Mouse (Mus musculus): Measurements from ENCODE around the gene Frmd8. TPM values are rescaled to one million over a fixed set of nuclear protein-coding genes. Genes with fewer than 3 reads are reported as not detected.

Frmd8 gene
- polyA plus RNA-seq, 1 experiment from 2014 or later: 37.4 TPM

GRCm38 (mm10) chr19:5836941-5837572 lies 38.0 kb downstream of the Frmd8 start:
- no peak overlapping the region for H3K9ac ChIP-seq
- no peak overlapping the region; the same call in 1 of the 2 replicates for H3K27ac ChIP-seq (replicated peaks)
- no peak overlapping the region for H3K4me2 ChIP-seq (replicated peaks)
- H3K36me3 ChIP-seq: no peaks in the 10 kb centered on the region
- no peaks in the 10 kb centered on the region for H3K27me3 ChIP-seq
- no peaks in the 10 kb centered on the region for H3K9me3 ChIP-seq (replicated peaks)
- no peak for ATAC-seq (ENCODE audit: insufficient number of reproducible peaks, low FRiP score, low TSS enrichment, low read depth)
- H3K4me3 ChIP-seq (replicated peaks): no peak overlapping the region
- peaks cover 27% of the 10 kb centered on the region for H3K4me1 ChIP-seq
- whole genome bisulfite sequencing: 60% methylated on average over 10 of the region's 10 CpGs

GRCm38 (mm10) chr19:5835922-5836430 lies 39.1 kb downstream of the Frmd8 start:
- no peak for ATAC-seq (ENCODE audit: insufficient number of reproducible peaks, low FRiP score, low TSS enrichment, low read depth)
- no peaks in the 10 kb centered on the region for H3K9me3 ChIP-seq (replicated peaks)
- 71% methylated on average over 8 of the region's 8 CpGs for WGBS
- H3K36me3 ChIP-seq: no peaks in the 10 kb centered on the region
- H3K27ac ChIP-seq (replicated peaks): no peak overlapping the region
- H3K4me2 ChIP-seq (replicated peaks): no peak overlapping the region
- no peak overlapping the region for H3K4me3 ChIP-seq (replicated peaks)
- H3K9ac ChIP-seq: no peak overlapping the region
- H3K4me1 ChIP-seq: peaks cover 18% of the 10 kb centered on the region
- no peaks in the 10 kb centered on the region for H3K27me3 ChIP-seq

DNA sequence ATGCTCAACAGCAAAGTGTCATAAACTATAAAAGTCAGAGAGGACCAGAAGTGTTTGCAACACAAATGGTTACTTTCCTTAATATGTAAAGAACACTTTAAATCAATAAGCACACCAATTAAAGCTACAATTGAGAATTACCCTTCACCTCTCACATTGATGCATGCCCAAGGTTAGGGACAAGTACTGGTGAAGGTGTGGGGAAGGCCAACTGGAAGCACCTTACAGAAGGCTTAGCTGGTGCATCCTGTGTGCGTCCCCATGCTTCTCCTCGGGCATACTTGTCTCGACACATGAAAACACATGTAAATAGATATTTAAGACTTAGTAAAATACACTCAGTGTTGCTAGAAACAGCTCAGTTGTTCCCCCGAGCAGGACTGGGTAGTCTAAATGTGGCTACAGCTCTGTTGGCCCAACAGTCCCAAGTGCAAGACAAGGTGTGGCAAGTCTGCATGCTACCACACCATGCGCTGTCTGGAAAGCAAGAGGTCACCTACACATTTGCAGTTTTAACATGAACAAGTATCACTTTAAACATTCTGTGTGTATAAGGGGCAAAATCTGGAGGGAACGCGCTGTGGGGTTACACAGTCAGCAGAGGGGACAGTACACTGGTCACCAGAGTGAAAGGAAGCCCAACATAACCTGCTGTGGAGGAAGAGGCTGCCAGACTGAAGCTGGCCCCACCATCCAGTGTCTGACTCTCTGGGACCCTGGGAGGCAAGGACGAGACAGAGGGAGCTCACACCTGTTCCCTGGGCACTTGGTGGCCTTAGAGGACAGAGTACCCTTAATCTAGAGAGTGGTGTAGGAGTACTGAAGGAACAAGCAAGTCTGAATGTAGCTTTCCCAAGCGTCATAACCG lies 39.8 kb downstream of the Frmd8 start:
- no peak overlapping the region for H3K4me3 ChIP-seq (replicated peaks)
- H3K36me3 ChIP-seq: no peaks in the 10 kb centered on the region
- WGBS: 88% methylated on average over 10 of the region's 10 CpGs
- H3K4me1 ChIP-seq: peaks cover 14% of the 10 kb centered on the region
- no peak overlapping the region for H3K9ac ChIP-seq
- no peak overlapping the region for H3K27ac ChIP-seq (replicated peaks)
- no peaks in the 10 kb centered on the region for H3K27me3 ChIP-seq
- no peaks in the 10 kb centered on the region for H3K9me3 ChIP-seq (replicated peaks)
- ATAC-seq (ENCODE audit: insufficient number of reproducible peaks, low FRiP score, low TSS enrichment, low read depth): no peak
- no peak overlapping the region for H3K4me2 ChIP-seq (replicated peaks)

DNA sequence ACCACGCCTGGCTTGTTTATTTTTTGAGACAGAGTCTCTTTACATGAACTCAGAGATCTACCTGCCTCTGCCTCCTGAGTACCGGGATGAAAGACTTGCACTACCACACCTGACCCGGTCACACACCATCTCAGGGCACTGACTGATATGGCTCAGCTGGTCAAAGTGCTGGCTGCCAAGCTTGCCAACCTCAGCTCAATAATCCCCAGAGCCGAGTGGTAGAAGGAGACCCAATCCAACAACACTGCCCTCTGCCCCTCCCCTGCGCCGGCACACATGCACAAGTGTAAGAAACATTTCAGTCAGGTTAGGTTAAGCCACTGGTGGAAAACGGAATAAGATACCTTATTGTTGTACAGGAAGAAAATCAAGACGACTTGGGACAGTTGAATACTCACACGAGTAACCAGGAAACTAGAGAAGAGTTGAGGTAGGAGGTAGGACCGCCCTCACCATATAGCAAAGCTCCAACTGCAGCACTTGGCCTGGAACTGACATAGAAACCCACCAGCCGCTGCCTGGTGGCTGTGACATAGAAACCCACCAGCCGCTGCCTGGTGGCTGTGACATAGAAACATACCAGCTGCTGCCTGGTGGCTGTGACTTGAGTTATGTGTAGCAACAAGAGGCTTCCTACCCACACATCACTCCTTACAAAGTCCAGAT lies 40.7 kb downstream of the Frmd8 start:
- Histone ChIP-seq H3K9me3 (replicated peaks) (no peaks in the 10 kb centered on the region), H3K36me3 (no peaks in the 10 kb centered on the region), H3K4me1 (peaks cover 8% of the 10 kb centered on the region; the same call in 1 of the 2 replicates), H3K4me2 (replicated peaks) (no peak overlapping the region), H3K4me3 (replicated peaks) (no peak overlapping the region), H3K9ac (no peak overlapping the region), H3K27ac (replicated peaks) (no peak overlapping the region), H3K27me3 (no peaks in the 10 kb centered on the region)
- 81% methylated on average over 12 of the region's 12 CpGs for WGBS
- no peak for ATAC-seq (ENCODE audit: insufficient number of reproducible peaks, low FRiP score, low TSS enrichment, low read depth)

DNA sequence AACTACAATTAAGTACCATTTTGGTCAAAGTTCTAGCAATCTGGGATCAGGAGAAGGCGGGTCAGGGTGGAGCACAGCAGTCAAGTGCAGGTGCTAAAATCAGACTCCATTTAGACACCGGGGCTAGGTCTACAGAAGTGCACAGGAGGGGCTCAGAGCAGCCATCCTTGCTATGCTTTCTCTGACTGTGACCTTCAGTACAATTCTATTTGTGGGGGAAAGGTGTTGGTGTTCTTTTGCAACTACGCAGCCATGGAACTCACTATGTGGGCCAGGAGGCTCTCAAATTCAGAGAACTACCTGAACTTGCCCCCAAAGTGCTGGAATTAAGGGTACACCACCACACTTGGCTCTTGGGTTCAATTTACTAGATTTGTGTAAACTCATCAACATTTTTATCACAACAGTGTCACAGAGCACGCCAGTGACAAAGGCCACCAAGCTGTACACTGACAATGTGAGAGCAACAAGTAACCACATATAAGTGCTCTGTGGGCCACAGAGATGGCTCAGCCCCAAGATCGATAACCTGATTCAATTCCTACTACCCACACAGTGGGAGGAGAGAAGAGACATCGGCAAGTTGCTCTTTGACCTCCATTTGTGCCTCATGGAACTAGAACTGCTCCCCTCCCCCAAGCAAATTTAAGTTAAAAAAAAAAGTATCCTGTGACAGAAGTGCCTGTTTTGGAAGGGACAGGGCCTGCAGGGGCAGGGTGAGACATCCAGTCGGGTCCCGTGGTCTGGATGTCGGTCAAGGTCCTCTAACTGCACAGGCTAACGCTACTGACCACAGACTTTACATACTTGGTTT lies 41.6 kb downstream of the Frmd8 start:
- Histone ChIP-seq H3K4me3 (replicated peaks) (no peak overlapping the region), H3K4me2 (replicated peaks) (no peak overlapping the region), H3K4me1 (peaks cover 8% of the 10 kb centered on the region; the same call in 1 of the 2 replicates), H3K9ac (no peak overlapping the region), H3K9me3 (replicated peaks) (no peaks in the 10 kb centered on the region), H3K27me3 (no peaks in the 10 kb centered on the region), H3K27ac (replicated peaks) (no peak overlapping the region), H3K36me3 (no peaks in the 10 kb centered on the region)
- WGBS: 87% methylated on average over 10 of the region's 10 CpGs
- ATAC-seq (ENCODE audit: insufficient number of reproducible peaks, low FRiP score, low TSS enrichment, low read depth): no peak

DNA sequence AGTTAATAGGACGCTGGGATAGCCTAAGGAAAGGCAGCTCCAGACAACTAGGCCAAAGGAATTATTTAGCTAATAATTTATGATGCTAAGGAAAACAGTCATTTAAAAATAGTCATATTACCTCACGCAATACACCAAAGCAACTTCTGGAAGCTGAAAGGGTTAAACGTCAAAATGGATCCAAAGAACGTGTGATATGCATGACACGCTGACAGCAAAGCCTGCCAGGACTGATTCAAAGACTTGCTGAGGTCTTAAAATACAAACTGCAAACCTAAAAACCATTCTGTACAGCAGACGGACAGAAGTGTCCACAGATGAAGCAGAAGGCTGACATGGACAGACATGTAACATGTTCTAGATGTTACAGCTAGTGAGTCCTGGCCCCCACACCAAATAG lies 42.7 kb downstream of the Frmd8 start:
- Histone ChIP-seq H3K9ac (no peak overlapping the region), H3K4me3 (replicated peaks) (no peak overlapping the region), H3K4me1 (peaks cover 3% of the 10 kb centered on the region; the same call in 1 of the 2 replicates), H3K9me3 (replicated peaks) (no peaks in the 10 kb centered on the region), H3K27ac (replicated peaks) (no peak overlapping the region), H3K27me3 (no peaks in the 10 kb centered on the region), H3K4me2 (replicated peaks) (no peak overlapping the region), H3K36me3 (no peaks in the 10 kb centered on the region)
- ATAC-seq (ENCODE audit: insufficient number of reproducible peaks, low FRiP score, low TSS enrichment, low read depth): no peak
- 48% methylated on average over 6 of the region's 6 CpGs for WGBS

- H3K4me1 ChIP-seq: no peaks in the 10 kb centered on the region
Measured at GRCm38 (mm10) chr19:5831958-5832320, 43.1 kb downstream of the Frmd8 start.

GRCm38 (mm10) chr19:5831224-5831957 lies 43.7 kb downstream of the Frmd8 start:
- no peak overlapping the region for H3K4me2 ChIP-seq (replicated peaks)
- ATAC-seq (ENCODE audit: insufficient number of reproducible peaks, low FRiP score, low TSS enrichment, low read depth): no peak
- H3K4me1 ChIP-seq: no peaks in the 10 kb centered on the region
- H3K9ac ChIP-seq: no peak overlapping the region
- no peaks in the 10 kb centered on the region for H3K9me3 ChIP-seq (replicated peaks)
- H3K4me3 ChIP-seq (replicated peaks): no peak overlapping the region
- 76% methylated on average over 11 of the region's 11 CpGs for WGBS
- H3K36me3 ChIP-seq: no peaks in the 10 kb centered on the region
- H3K27ac ChIP-seq (replicated peaks): no peak overlapping the region
- H3K27me3 ChIP-seq: no peaks in the 10 kb centered on the region

More at GRCm38 (mm10) chr19:5831958-5832320, 43.1 kb downstream of the Frmd8 start:
- Histone ChIP-seq H3K4me3 (replicated peaks) (no peak overlapping the region), H3K4me2 (replicated peaks) (no peak overlapping the region), H3K36me3 (no peaks in the 10 kb centered on the region), H3K27me3 (no peaks in the 10 kb centered on the region), H3K27ac (replicated peaks) (no peak overlapping the region), H3K9me3 (replicated peaks) (no peaks in the 10 kb centered on the region), H3K9ac (no peak overlapping the region)
- no peak for ATAC-seq (ENCODE audit: insufficient number of reproducible peaks, low FRiP score, low TSS enrichment, low read depth)
- WGBS: 83% methylated on average over 4 of the region's 4 CpGs

DNA sequence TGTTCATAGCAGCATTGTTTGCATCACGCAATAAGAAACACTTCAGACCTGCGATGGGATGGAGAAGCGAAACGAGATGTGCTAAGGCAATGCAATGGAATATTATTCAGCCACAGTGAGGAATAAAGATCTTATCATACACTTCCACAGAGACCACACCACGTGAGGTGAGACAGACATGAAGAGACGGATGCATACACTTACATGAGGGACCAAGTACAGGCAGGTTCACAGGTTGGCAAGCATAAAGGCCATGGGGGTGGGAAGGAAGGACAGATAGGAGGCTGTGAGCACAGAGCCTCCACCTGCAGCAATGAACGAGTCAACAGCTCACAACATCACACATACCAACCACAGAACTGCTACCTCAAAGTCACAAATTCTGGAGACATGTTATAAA lies 44.3 kb downstream of the Frmd8 start:
- Histone ChIP-seq H3K9me3 (replicated peaks) (no peaks in the 10 kb centered on the region), H3K9ac (no peak overlapping the region), H3K4me3 (replicated peaks) (no peak overlapping the region), H3K27me3 (no peaks in the 10 kb centered on the region), H3K4me1 (no peaks in the 10 kb centered on the region), H3K4me2 (replicated peaks) (no peak overlapping the region), H3K27ac (replicated peaks) (no peak overlapping the region), H3K36me3 (no peaks in the 10 kb centered on the region)
- no peak for ATAC-seq (ENCODE audit: insufficient number of reproducible peaks, low FRiP score, low TSS enrichment, low read depth)
- WGBS: 76% methylated on average over 7 of the region's 7 CpGs

DNA sequence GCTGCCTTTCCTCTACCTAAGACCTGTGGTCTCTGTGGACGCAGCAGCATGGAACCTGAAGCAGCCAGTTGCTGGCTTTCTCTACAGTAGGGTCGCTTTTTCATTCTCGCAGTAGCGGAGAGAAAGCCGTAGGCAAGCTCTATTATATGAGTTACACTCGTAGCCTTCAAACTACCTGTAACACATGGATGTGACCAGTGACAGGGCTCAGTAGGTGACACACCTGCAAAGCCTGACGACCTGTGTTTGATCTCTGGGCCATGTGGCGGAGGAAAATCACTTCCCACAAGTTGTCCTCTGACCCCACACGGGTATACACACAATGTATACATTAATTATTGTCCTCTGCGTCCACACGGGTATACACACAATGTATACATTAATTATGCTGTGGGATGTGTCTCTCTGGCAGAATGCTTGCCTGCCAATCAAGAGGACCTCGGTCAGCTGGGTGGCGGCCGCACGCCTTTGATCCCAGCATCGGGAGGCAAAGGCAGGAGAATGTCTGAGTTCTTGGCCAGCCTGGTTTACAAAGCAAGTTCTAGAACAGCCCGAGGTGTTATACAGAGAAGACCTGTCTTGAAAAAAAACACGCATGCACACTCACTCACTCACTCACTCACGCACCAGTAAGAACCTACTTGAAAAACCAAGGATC lies 45.0 kb downstream of the Frmd8 start:
- no peaks in the 10 kb centered on the region for H3K27me3 ChIP-seq
- no peak overlapping the region for H3K9ac ChIP-seq
- H3K4me3 ChIP-seq (replicated peaks): no peak overlapping the region
- no peak overlapping the region for H3K4me2 ChIP-seq (replicated peaks)
- no peaks in the 10 kb centered on the region for H3K36me3 ChIP-seq
- WGBS: 76% methylated on average over 19 of the region's 19 CpGs
- H3K9me3 ChIP-seq (replicated peaks): no peaks in the 10 kb centered on the region
- H3K27ac ChIP-seq (replicated peaks): no peak overlapping the region
- no peak for ATAC-seq (ENCODE audit: insufficient number of reproducible peaks, low FRiP score, low TSS enrichment, low read depth)
- peaks cover 2% of the 10 kb centered on the region for H3K4me1 ChIP-seq
